Mouse (Mus musculus): ENCODE measurements around the gene Rexo2.
"Not testable (repeated sequence)": the region's sequence is repeated elsewhere in the genome, so short reads cannot be mapped to it uniquely, and the experiment has no call there.

Rexo2 gene

DNA sequence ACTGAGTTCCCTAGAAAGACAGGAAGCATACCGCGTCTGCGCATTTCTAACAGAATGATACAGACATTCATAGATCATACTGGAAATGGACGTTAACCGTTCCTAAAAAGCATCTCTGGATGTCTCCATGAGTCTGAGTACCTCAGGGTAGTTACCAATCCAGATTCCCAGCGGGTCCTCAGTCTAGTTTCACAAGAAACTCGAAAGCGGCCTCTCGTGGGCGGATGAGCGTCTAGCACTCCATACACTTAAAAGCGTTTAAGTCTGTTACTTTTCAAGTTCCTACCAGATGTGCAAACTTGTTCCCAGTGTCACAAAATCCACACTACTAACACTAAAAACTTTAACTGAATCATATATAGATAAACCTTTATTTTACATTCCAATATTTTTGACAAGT, 7.3 kb downstream of the Rexo2 start:
- no peak for DNase-seq (ENCODE audit: low read depth, low spot score)

DNA sequence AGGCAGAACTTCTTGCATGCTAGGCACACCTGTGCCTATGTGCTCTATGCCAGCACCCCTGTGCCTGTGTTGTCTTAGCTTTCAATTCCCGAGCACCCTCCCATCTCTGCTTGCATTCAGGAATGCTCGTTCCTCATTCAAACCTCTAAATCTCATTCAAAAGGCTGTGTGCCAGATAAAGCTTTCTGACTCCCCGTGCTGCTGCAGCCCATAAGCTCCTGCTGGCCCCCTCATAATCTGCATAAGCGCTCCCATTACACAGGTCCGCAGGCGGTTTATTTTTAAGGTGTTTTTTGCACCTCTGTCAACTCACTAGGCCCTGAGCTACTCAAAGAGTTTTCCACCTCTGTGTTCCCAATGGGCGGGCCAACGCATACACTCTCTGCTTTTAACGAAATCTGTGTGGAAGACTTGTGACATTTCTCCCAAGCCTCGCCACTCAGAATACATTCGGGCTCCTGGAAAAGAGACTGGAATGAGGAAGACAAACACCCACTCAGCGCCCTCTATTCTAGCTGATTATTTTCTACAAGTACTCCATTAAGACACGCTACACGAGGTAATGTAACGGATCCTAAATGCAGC, 7.9 kb downstream of the Rexo2 start:
- DNase-seq (ENCODE audit: low read depth, low spot score) = no peak

DNA sequence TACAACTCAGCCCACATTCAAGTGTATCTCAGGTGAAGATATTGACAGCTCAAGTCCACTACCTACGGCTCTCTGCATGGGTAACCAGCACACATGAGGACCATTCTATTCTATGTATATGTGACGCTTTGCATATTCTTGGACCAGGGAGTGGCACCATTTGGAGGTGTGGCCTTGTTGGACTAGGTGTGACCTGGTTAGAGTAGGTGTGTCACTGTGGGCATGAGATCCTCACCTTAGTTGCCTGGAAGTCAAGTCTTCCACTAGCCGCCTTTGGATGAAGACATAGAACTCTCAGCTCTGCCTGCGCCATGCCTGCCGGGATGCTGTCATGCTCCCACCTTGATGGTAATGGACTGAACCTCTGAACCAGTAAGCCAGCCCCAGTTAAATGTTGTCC, 13.0 kb downstream of the Rexo2 start:
- not testable (repeated sequence) for DNase-seq (ENCODE audit: low read depth, low spot score)

DNA sequence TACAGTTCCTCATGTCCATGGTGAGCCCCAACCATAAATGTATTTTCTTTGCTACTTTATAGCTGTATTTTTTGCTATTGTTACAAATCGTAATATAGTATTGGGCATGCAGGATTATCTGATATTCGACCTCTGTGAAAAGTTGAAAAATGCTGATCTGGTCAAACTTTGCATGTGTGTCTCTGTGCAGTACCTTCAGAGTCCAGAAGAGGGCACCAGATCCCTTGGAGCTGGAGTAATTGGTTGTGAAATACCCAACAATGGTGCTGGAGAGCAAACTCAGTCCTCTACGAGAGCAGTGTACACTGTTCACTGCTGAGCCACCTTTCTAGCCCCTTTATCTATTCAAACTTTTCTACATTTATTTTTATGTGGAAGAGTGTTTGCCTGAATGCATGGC, 13.6 kb downstream of the Rexo2 start:
- DNase-seq (ENCODE audit: low read depth, low spot score) = peak; percentile 67

DNA sequence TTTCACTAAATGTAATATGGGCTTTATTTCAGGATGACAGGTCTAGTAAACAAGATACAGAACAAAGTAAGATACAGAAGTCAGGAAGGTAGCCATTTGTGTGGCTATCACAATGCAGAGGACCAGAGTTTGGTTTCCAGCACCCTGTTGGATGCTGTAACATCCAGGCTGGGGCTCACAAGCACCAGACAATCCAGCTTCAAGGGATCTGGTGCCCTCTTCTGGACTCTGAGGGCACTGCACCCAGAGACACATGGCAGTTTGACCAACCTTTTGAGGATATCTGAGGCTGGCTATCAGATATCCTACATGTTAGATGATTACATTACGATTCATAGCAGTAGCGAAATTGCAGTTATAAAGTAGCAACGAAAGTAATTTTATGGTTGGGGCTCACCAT, 14.8 kb downstream of the Rexo2 start:
- DNase-seq (ENCODE audit: low read depth, low spot score) = peak; percentile 23

DNA sequence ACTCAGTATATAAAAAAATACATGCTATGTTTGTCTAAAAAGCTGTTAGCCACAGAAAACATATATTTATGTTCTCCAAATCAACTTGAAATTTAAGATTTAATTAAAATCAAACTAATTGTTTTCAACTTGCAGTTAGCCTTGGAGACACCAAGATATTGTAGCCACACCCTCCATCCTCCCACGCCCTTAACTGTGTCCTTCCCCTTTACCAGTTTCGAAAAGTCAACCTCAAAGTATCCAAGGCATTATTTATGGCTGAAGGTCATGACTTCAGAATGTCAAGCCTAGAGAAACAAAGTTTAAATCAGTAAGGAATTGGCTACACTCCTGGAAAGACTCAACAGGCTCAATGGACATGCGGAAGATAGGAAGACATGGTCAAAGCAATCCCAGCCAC, 18.9 kb downstream of the Rexo2 start:
- no peak for DNase-seq (ENCODE audit: low read depth, low spot score)

DNA sequence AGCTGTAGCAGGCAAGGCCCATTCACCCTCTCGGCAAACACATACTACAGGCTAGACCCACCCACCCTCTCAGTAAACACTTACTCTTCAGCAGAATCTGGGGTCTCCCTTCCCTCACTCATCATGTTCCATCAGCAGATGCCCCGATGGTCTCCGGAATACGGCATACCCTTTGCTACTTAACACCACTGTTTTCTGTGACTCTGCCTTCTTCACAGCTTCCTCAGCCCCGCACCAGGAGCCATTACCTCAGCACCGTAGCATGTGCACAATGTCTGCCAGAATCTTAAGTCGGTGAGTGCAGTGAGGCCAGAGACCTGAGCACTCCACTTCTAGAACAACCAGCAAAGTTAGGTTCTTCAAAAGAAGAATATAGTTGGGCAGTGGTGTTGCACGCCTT, 19.7 kb downstream of the Rexo2 start:
- no peak for DNase-seq (ENCODE audit: low read depth, low spot score)

DNA sequence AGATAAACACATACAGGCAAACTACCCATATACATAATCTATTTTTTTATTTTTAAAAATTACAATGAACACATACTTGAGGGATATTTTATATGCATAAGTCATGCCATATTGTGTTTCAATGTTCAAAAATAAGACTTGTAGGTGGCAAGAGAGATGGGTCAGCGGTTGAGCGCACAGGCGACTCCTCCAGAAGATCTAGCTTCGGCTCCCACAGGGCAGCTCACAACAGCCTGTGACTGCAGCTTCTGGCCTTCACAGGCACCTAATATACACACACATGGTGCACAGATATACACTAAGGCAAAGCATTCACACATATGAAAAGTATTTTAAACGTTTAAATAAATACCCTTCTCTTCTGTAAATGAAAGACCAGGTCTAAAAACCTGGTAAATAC, 21.0 kb downstream of the Rexo2 start:
- DNase-seq (ENCODE audit: low read depth, low spot score) = no peak

DNA sequence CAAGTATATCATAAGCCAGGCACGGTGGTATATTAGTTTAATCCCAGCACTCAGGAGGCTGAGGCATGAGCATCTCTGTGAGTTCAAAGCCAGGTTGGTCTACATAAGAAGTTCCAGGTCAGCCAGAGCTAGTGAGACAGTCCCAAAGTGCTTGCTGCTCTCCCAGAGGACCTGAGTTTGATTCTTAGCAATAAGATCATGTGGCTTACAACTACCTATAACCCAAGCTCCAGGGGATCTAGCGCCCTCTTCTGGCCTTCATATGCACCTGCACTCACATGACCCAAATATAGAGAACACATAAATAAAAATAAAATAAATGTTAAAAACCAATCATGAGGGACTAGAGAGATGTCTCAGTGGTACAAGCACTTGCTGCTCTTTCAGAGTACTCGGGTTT, 21.5 kb downstream of the Rexo2 start:
- no peak for DNase-seq (ENCODE audit: low read depth, low spot score)

DNA sequence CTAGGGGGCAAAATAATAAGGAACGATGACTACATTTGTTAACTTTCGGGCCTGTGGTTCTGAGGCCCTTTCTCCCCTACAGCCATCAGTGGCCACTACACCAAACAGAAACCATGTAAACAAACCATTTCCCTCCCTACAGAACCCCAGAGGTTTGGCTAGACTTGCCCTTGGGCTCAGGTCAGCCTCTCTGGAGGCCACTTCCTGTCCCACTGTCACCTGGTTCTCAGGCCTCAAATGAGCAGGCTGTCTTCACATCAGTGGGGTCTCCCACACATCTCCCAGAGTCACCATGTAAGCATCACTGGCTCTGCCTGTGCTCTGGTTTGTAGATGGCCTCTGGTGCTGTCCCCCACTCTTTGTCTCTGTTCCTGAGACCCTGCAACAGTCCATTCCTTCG, 24.5 kb downstream of the Rexo2 start:
- DNase-seq (ENCODE audit: low read depth, low spot score) = no peak

DNA sequence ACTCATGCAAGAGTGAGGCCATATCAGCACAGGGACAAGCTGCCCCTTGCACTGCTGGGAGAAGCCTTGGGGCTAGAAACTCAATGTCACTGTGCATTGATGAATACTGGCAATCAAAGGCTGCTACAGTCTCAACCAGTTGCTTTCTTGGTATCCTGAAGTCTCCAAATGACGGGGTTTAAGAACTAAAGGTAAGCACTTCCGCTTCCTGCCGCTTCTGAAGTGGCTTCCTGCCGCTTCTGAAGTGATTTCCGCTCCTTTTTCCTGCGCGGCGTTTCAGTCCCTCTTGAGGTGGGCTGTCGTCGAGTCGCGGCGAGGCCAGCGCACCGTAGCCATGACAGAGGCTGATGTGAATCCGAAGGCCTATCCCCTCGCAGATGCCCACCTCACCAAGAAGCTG, 30.4 kb downstream of the Rexo2 start:
- DNase-seq (ENCODE audit: low read depth, low spot score) = peak; percentile 84

DNA sequence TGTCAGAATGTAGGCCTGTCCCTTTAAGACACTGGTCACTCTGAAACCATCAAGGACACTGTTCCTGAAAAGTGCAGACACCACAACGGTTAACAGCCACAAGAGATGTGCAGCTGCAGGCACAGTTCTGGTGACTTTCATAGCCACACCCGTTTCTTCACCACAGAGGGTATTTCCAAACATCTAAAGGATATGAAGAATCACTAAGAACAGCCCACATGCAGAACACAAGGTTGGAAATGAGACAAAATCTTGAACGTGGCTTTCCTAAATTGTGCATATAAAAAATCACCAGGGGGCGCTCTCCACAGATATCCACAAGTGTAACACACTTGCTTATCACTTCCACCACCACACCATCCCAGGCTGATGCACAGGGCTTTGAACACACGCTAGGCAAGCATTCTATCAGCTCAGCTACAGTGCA, 32.6 kb downstream of the Rexo2 start:
- DNase-seq (ENCODE audit: low read depth, low spot score) = peak; percentile 69

DNA sequence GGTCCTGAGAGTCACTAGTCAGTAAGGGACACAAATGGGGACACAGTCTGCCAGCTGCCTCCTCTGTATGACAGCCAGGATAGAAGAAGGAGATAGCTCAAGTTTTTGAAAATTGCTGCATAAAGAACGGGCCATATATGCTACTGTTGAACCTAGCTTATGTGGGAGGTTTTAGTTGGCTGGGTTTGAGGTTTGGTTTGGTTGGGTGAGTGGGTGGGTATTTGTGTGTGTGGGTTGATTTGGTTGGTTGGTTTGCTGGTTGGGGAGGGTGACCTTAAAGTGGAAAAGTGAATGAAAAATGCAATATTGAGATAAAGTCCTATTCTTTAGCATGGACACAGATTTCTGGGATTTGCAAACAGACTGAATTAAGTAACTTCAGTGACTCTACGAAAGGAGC, 35.6 kb downstream of the Rexo2 start:
- no peak for DNase-seq (ENCODE audit: low read depth, low spot score)

DNA sequence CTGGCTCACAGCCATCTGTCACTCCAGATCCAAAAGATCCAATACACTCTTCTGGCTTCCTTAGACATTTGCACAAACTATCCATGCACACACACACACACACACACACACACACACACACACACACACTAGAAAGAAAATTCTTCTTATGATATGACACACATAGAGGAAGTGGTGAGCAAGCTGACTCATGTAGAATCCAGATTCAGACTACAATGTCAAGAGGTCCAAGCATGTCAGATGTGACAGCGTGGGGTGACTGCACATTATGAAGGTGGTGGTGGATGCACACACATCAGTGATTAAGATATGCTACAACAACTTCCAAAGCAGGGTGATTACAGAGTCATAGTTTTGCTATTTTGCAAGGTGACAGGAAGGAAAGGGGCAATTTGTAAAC, 36.5 kb downstream of the Rexo2 start:
- DNase-seq (ENCODE audit: low read depth, low spot score) = peak; percentile 10

DNA sequence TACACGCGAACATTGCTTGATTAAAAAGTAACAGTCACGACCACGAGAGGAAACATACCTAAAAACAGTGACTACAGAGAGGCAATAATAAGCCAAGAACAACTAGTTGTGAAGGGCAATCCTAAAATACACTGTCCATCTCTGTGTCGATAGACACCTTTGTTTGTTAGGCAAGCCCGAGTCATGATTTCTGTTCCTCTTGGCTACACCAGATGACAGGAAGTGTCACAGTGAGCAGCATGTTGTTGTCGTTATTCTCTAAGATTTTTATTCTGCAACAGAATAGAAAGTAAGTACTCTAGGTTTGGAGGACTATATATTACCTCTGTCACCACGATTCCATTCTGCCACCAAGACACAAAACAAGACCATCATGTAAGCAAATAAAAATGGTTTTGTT, 48.0 kb downstream of the Rexo2 start:
- DNase-seq (ENCODE audit: low read depth, low spot score) = no peak

DNA sequence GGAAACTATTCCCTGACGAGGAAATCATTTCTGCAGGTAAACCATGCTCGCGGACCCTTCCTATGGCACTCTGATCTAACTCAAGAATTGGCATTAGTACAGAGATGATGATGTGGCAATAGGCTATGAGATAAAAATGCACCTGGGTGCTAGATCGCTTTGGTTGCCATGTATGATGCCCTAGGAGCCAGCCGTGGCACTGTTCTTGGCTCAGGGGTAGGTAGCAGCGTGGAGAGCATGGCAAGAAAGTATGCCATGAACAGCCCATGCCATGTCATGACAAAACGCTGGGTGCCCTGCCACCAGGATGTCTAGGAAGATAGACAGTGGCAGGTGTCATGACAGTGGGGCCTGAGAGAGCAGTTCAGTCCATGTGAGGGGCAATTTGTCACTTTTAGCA, 53.2 kb downstream of the Rexo2 start:
- no peak for DNase-seq (ENCODE audit: low read depth, low spot score)

DNA sequence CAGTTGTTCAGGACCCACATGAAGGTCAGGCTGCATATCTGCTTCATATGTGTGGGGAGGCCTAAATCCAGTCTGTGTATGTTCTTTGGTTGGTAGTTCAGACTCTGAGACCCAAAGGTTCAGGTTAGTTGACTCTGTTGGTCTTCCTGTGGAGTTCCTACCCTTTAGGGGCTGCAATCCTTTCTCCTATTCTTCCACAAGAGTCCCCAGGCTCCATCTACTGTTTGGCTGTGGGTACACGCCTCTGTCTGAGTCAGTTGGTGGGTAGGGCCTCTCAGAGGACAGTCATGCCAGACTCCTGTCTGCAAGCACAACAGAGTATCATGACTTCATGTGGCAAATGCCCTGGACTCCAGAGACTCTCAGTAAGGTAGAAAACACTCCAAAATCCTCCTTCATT, 57.2 kb downstream of the Rexo2 start:
- DNase-seq (ENCODE audit: low read depth, low spot score) = no peak

DNA sequence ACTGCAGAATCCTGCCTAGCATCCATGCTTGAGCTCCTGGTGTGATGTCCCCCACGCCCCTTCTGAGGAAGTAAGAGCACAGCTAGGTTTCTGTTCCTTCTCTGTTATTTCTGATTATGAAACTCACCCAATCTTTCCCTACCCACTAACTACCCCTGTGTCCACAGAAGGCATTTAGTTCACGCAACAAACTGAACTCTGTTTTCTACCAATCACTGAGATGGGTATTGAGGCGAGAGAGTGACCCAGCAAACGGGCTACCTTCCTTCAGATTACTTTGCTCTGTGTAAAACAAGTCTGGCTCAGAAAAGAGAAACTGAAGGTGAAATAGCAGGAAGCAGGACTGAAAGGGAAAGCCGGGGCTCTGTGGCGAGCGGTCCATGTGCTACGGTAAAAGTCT, 58.0 kb downstream of the Rexo2 start:
- no peak for DNase-seq (ENCODE audit: low read depth, low spot score)

DNA sequence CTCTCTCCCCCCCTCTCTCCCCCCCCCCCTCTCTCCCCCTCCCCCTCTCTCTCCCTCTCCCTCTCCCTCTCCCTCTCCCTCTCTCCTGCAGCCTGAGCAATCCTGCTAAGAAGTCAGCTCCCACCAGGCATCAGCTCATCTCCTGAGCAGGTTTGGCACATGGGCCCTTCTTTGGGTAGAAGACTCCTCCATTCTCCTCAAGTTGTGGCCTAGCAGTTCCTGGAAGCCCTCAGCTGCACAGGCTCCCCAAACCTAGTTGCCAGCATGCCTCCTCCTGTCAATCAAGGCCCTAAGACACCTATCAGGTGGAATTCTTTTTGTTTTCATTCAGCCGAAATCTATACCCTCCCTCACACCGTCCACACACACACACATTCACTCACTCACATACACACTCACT, 58.9 kb downstream of the Rexo2 start:
- no peak for DNase-seq (ENCODE audit: low read depth, low spot score)

DNA sequence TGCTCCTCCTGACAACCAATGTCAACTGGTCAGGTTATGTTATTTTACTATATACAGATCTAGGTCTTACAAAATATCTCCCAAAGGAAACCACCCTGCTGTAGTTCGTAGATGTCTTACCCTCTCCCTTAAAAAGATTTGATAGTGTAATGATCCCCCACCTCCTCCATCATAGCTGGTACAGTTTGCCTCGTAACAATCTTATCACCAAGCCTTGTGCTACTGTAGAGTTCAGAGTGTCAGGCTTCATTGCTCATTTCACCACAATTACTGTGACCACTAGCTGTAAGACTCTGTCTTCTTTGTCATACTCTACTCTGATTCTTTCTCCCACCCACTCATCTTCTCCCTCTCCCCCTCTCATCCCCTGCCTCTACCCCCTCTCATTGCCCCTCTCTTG, 59.4 kb downstream of the Rexo2 start:
- no peak for DNase-seq (ENCODE audit: low read depth, low spot score)

DNA sequence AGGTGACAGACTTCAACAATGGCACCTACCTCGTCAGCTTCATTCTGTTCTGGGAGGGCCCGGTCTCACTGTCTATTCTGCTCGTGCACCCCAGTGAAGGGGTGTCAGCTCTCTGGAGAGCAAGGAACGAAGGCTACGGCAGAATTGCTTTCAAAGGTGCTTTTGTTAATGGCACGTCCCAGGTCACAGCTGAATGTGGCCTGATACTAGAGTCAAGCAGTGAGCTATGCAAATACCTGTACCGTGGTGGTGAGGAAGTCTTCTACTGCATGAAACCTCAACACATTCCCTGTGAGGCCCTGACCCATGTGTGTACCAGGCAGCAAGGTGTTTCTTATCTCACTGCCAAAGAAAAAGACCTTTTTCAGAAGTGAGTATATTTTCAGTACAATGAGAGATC, 60.0 kb downstream of the Rexo2 start:
- no peak for DNase-seq (ENCODE audit: low read depth, low spot score)

DNA sequence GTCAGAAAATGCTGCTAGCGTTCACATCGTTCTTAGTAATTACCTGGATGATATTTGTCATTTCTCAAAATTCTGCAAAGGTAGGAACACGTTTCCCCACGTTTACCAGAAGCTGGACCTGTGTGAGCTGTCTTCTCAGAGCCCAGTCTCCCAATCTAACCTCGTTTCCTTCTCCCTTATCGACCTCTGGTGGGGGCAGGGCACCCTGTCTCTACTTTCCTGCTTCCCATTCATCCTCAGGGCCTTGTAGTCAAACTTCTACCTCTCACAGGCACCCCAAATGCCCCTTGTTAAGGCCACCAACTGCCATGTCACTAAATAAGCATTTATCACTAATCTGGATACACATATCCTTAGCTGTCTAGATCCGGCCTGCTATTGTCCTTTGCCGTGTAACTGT, 61.6 kb downstream of the Rexo2 start:
- DNase-seq (ENCODE audit: low read depth, low spot score) = no peak
